Mouse (Mus musculus): ENCODE results near the gene Mup7.
"Not testable (repeated sequence)": the region's sequence is repeated elsewhere in the genome, so short reads cannot be mapped to it uniquely, and the experiment has no call there.

Mup7 gene

GRCm38 (mm10) chr4:60070375-60070774, at the start of gene Mup7:
TSS of gene Mup7 (minus strand) at chr4:60070475.
- not testable (repeated sequence) for DNase-seq

DNA sequence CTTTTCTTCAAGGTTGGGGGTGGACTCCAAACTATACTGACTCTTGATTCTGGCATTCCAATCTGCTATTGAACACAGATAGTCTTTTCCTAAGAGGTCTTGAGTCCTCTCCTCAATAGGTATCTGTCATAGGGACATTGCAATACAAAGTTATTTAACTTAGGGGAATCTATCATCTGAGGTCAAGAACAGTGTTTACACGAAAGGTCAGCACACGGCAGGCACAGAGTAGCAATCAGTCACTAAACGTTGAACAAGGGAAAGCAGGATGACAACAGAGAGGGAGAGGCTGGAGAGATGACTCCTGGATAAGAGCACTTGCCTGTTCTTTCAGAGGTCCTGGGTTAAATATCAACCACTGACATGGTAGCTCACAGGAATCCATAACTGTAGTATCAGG, 9.6 kb upstream of the Mup7 start:
- not testable (repeated sequence) for DNase-seq

- not testable (repeated sequence) for DNase-seq
Observed at GRCm38 (mm10) chr4:60029334-60030111, 40.8 kb downstream of the Mup7 start.

DNA sequence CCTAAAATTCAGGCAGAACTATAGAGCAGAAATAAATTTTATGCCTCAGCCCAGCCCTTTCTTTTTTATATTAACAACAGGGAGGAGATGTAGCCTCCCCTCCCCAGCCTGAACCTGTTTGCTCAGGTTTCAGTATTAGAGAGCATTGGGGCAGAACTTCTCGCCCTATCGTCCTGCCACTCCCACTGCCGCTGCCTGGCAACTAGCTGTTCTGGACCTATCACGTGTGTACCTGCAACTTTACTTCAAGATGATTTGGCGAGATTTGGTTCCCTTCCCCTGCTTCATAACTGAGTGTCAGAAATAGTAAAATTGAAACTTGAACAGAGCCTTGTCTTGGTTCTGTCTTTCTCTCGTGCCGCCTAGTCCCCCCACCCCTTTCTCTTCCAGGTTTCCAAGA, 50.1 kb downstream of the Mup7 start:
- not testable (repeated sequence) for DNase-seq

Measured in right cerebral cortex, postnatal 14 days (tissue).